Mouse (Mus musculus): Measurements from ENCODE around the gene Rbm47. TPM values are rescaled to one million over a fixed set of nuclear protein-coding genes. Genes with fewer than 3 reads are reported as not detected.
"Not testable (repeated sequence)": the region's sequence is repeated elsewhere in the genome, so short reads cannot be mapped to it uniquely, and the experiment has no call there.

Rbm47 gene
- polyA plus RNA-seq, 1 experiment from 2014 or later, result 5.1 TPM

GRCm38 (mm10) chr5:65991191-65991590, 181.7 kb downstream of the Rbm47 start:
- H3K4me2 ChIP-seq (replicated peaks), result no peak overlapping the region
- no peak overlapping the region for H3K4me3 ChIP-seq
- H3K9ac ChIP-seq (replicated peaks), result no peak overlapping the region
- no peaks in the 10 kb centered on the region for H3K4me1 ChIP-seq
- ATAC-seq (replicated peaks), result no peak
- H3K27me3 ChIP-seq, result no peaks in the 10 kb centered on the region
- no peaks in the 10 kb centered on the region for H3K9me3 ChIP-seq
- no peak overlapping the region for H3K27ac ChIP-seq (replicated peaks)
- H3K36me3 ChIP-seq, result no peaks in the 10 kb centered on the region
- WGBS, result 93% methylated on average over 2 of the region's 2 CpGs

GRCm38 (mm10) chr5:65987004-65987403, 185.9 kb downstream of the Rbm47 start:
- H3K9ac ChIP-seq (replicated peaks); ATAC-seq (replicated peaks); H3K4me3 ChIP-seq; H3K36me3 ChIP-seq; H3K27me3 ChIP-seq; H3K4me2 ChIP-seq (replicated peaks); H3K9me3 ChIP-seq; H3K27ac ChIP-seq (replicated peaks); H3K4me1 ChIP-seq: not testable (repeated sequence)
- 79% methylated on average over 3 of the region's 3 CpGs for WGBS

- Histone ChIP-seq H3K9me3 (no peaks in the 10 kb centered on the region), H3K9ac (replicated peaks) (no peak overlapping the region), H3K4me1 (no peaks in the 10 kb centered on the region), H3K4me2 (replicated peaks) (no peak overlapping the region), H3K27ac (replicated peaks) (no peak overlapping the region), H3K36me3 (no peaks in the 10 kb centered on the region), H3K27me3 (no peaks in the 10 kb centered on the region), H3K4me3 (no peak overlapping the region)
- no peak for ATAC-seq (replicated peaks)
- WGBS, result 88% methylated on average over 5 of the region's 5 CpGs
Observed at GRCm38 (mm10) chr5:65986426-65986825, 186.5 kb downstream of the Rbm47 start.

GRCm38 (mm10) chr5:65975731-65976130, 197.2 kb downstream of the Rbm47 start:
- 93% methylated on average over 13 of the region's 13 CpGs for WGBS
- H3K4me3 ChIP-seq, result no peak overlapping the region
- no peaks in the 10 kb centered on the region for H3K9me3 ChIP-seq
- H3K9ac ChIP-seq (replicated peaks), result no peak overlapping the region
- no peak for ATAC-seq (replicated peaks)
- no peak overlapping the region for H3K4me2 ChIP-seq (replicated peaks)
- no peaks in the 10 kb centered on the region for H3K4me1 ChIP-seq
- no peaks in the 10 kb centered on the region for H3K36me3 ChIP-seq
- H3K27ac ChIP-seq (replicated peaks), result no peak overlapping the region
- H3K27me3 ChIP-seq, result no peaks in the 10 kb centered on the region

- Histone ChIP-seq H3K4me3 (no peak overlapping the region), H3K27me3 (no peaks in the 10 kb centered on the region), H3K9ac (replicated peaks) (no peak overlapping the region), H3K36me3 (no peaks in the 10 kb centered on the region), H3K27ac (replicated peaks) (no peak overlapping the region), H3K4me1 (no peaks in the 10 kb centered on the region), H3K9me3 (no peaks in the 10 kb centered on the region), H3K4me2 (replicated peaks) (no peak overlapping the region)
- ATAC-seq (replicated peaks), result no peak
- WGBS, result 84% methylated on average over 2 of the region's 2 CpGs
Observed at GRCm38 (mm10) chr5:65973189-65973588, 199.7 kb downstream of the Rbm47 start.

GRCm38 (mm10) chr5:65968004-65968403, 204.9 kb downstream of the Rbm47 start:
- no peak overlapping the region for H3K27ac ChIP-seq (replicated peaks)
- H3K4me1 ChIP-seq, result no peaks in the 10 kb centered on the region
- no peaks in the 10 kb centered on the region for H3K36me3 ChIP-seq
- H3K4me3 ChIP-seq, result no peak overlapping the region
- no peak overlapping the region for H3K9ac ChIP-seq (replicated peaks)
- H3K9me3 ChIP-seq, result no peaks in the 10 kb centered on the region
- H3K27me3 ChIP-seq, result no peaks in the 10 kb centered on the region
- H3K4me2 ChIP-seq (replicated peaks), result no peak overlapping the region
- no peak for ATAC-seq (replicated peaks)
- 88% methylated on average over 3 of the region's 3 CpGs for WGBS

GRCm38 (mm10) chr5:65967091-65967490, 205.8 kb downstream of the Rbm47 start:
- Histone ChIP-seq H3K36me3 (no peaks in the 10 kb centered on the region), H3K4me2 (replicated peaks) (no peak overlapping the region), H3K9ac (replicated peaks) (no peak overlapping the region), H3K9me3 (no peaks in the 10 kb centered on the region), H3K27ac (replicated peaks) (no peak overlapping the region), H3K27me3 (no peaks in the 10 kb centered on the region), H3K4me1 (no peaks in the 10 kb centered on the region), H3K4me3 (no peak overlapping the region)
- WGBS, result 77% methylated on average over 12 of the region's 12 CpGs
- no peak for ATAC-seq (replicated peaks)

Small RNA genes lying within 50 kb of the gene (microRNA-seq; reads per million reads assigned to microRNA genes)
- not detected for gene Gm25952

Other genes with a start within 250 kb of the Rbm47 start
- gene Chrna9, start 238.2 kb downstream of the Rbm47 start, polyA plus RNA-seq (2015; fragmentation: Nextera tagmentation; extraction: Ambion mirVana), result not detected in 2 replicates
- gene 9130230L23Rik, start 168.8 kb downstream of the Rbm47 start, polyA plus RNA-seq (2015; fragmentation: Nextera tagmentation; extraction: Ambion mirVana), result 0.15 TPM in 1 of 2 replicates, not detected in the other
- gene Nsun7, start 86.8 kb upstream of the Rbm47 start, polyA plus RNA-seq (2015; fragmentation: Nextera tagmentation; extraction: Ambion mirVana), result 2.2 and 3.0 TPM in 2 replicates